Mouse (Mus musculus) limb, embryonic 10.5 days (tissue): ENCODE measurements around the gene Haus6. TPM values are rescaled to one million over a fixed set of nuclear protein-coding genes. Genes with fewer than 3 reads are reported as not detected.

Source experiments
- polyA plus RNA-seq: library from polyadenylated mRNA; unstranded; fragments of >200 nt; fragmentation: Nextera tagmentation; extraction: Ambion mirVana; gene quantifications from 2 replicates; pipeline ENCODE4 v1.2.1, GENCODE M21; 2016

Gene Haus6
- polyA plus RNA-seq, 1 experiment from 2014 or later: 30.9 TPM

Other genes starting within 250 kb of the Haus6 start
- gene Saxo1, start 53.7 kb downstream of the Haus6 start, polyA plus RNA-seq: not detected in 2 replicates
- 46.3 and 48.5 TPM in 2 replicates for gene Rraga, start 36.4 kb downstream of the Haus6 start, polyA plus RNA-seq
- gene Plin2, start 58.0 kb upstream of the Haus6 start, polyA plus RNA-seq: 74.6 and 75.8 TPM in 2 replicates
- 6.2 and 7.1 TPM in 2 replicates for gene Dennd4c, start 136.5 kb upstream of the Haus6 start, polyA plus RNA-seq
- 718 and 830 TPM in 2 replicates for gene Rps6, start 245.4 kb upstream of the Haus6 start, polyA plus RNA-seq